Mouse (Mus musculus) cerebellum, adult 2 months (tissue): ENCODE measurements around the gene Tnrc6b.

Source experiments
- CTCF ChIP-seq: fragments of 200-500 bp; IDR thresholded peaks from 2 replicates; pipeline ENCODE4 v1.5.1; 2011; ENCODE audit warnings: low read depth, mild to moderate bottlenecking, control low read depth, low read length, moderate library complexity, borderline replicate concordance; ENCODE audit not compliant: insufficient read depth
- POLR2A ChIP-seq: fragments of 200-500 bp; IDR thresholded peaks from 2 replicates; pipeline ENCODE4 v1.6.1; 2011; ENCODE audit warnings: low read length, control low read depth, borderline replicate concordance; ENCODE audit not compliant: insufficient read depth

GRCm38 (mm10) chr15:80784553-80784971 is 73.4 kb downstream of the Tnrc6b start:
- no peak for TF ChIP-seq POLR2A
- no peak for TF ChIP-seq CTCF
